Mouse (Mus musculus) liver, embryonic 11.5 days (tissue): ENCODE results near the gene Hephl1. TPM values are rescaled to one million over a fixed set of nuclear protein-coding genes. Genes with fewer than 3 reads are reported as not detected.

Experiments used
- ATAC-seq: fragments of 200-750 bp; cut with Nextera tagmentation; replicated peaks from 2 replicates; pipeline ENCODE4 v1.8.0; 2017; ENCODE audit warnings: moderate number of reproducible peaks, mild to moderate bottlenecking, moderate TSS enrichment, moderate library complexity; ENCODE audit not compliant: low FRiP score
- DNase-seq: peaks from one replicate; pipeline ENCODE4 v3.0.0-alpha.2; 2017; ENCODE audit warnings: low spot score
- H3K27ac ChIP-seq: fragments of 300-500 bp; sonication (generic); 2 replicates; pipeline ENCODE4 v1.5.1; 2014; ENCODE audit warnings: mild to moderate bottlenecking, low read depth, low read length, control low read depth
- H3K27me3 ChIP-seq: fragments of 300-500 bp; sonication (generic); replicated peaks from 2 replicates; pipeline ENCODE4 v1.6.1; 2014; ENCODE audit warnings: low read length, mixed read lengths; ENCODE audit not compliant: control insufficient read depth, insufficient read depth
- H3K36me3 ChIP-seq: fragments of 300-500 bp; sonication (generic); 2 replicates; pipeline ENCODE4 v1.6.1; 2014; ENCODE audit warnings: mild to moderate bottlenecking, low read length, moderate library complexity, mixed read lengths; ENCODE audit not compliant: control insufficient read depth, insufficient read depth
- H3K4me1 ChIP-seq: fragments of 300-500 bp; sonication (generic); replicated peaks from 2 replicates; pipeline ENCODE4 v1.6.1; 2014; ENCODE audit warnings: low read length, mixed read lengths; ENCODE audit not compliant: control insufficient read depth, insufficient read depth
- H3K4me2 ChIP-seq: fragments of 300-500 bp; sonication (generic); 2 replicates; pipeline ENCODE4 v1.6.1; 2014; ENCODE audit warnings: mild to moderate bottlenecking, control low read depth, moderate library complexity
- H3K4me3 ChIP-seq: fragments of 300-500 bp; sonication (generic); 2 replicates; pipeline ENCODE4 v1.5.1; 2014; ENCODE audit warnings: low read depth, low read length, control low read depth
- H3K9ac ChIP-seq: fragments of 300-500 bp; sonication (generic); 2 replicates; pipeline ENCODE4 v1.6.1; 2014; ENCODE audit warnings: low read depth, low read length, control low read depth
- H3K9me3 ChIP-seq: fragments of 300-500 bp; sonication (generic); 2 replicates; pipeline ENCODE4 v1.6.1; 2016; ENCODE audit warnings: low read length, inconsistent platforms, mixed read lengths; ENCODE audit not compliant: control insufficient read depth
- WGBS: fragments of 180-500 bp; shearing (Covaris S2); extraction: QIAGEN DNeasy Blood & Tissue Kit; methylation state at CpG from one replicate; pipeline ENCODE4 v1.1.7; 2014; 5-methylcytosine and 5-hydroxymethylcytosine counted together
- polyA plus RNA-seq: library from polyadenylated mRNA; unstranded; fragments of >200 nt; fragmentation: Nextera tagmentation; extraction: Ambion mirVana; gene quantifications from 2 replicates; pipeline ENCODE4 v1.2.1, GENCODE M21; 2014

Gene Hephl1
- polyA plus RNA-seq, 1 experiment from 2014 or later, result not detected

DNA sequence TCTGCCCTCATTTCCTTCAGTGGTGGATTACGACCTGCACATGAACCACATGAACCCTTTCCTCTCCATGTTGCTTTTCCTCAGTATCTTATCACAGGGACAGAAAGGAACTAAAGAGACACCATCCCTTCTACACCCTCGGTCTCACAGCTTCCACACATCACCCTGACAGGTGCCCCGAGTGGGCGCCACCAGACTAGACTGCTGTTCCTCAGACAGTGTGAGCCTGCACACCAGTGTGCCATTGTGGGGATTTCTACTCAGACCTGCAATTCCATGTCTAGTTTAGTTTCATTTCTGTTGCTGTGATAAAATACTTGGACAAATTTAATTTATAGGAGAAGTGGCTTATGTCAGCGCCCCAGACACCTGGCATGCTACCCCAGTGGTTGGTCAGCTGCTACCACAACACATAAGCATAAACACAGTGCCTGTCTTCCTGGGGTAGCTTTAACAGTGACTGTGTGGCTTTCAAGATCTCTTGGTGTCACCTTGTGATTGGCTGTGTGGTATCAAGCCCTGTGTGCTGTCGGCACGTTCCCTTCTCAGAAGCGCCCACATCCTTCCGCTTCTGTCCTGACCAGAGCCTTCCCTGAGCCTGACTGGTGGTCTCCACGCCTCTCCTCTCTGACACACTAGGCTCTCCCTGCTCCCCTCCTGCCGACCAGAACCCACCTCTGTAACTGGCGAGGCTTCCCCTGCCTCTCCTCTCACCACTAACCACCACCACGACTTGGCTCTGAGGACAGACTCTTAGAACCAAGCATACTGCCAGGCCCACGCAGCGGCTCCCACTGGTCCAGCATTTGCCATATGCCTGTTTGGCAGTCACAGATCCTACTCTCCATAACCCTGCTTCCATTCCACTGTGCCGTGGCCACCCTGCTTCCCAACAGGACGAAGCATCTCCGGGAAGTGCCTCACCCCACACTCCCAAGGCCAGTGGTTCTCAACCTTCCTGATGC lies 93.8 kb downstream of the Hephl1 start:
- Histone ChIP-seq H3K36me3 (no peaks in the 10 kb centered on the region), H3K27me3 (no peaks in the 10 kb centered on the region), H3K4me2 (peak overlapping the region; percentile 22; the same call in 1 of the 2 replicates), H3K27ac (no peak overlapping the region; the same call in 1 of the 2 replicates), H3K4me3 (no peak overlapping the region), H3K4me1 (no peaks in the 10 kb centered on the region), H3K9me3 (no peaks in the 10 kb centered on the region), H3K9ac (peak overlapping the region; percentile 8)
- DNase-seq (no peak), ATAC-seq (peak; percentile 59)
- 57% methylated on average over 18 of the region's 18 CpGs for WGBS

DNA sequence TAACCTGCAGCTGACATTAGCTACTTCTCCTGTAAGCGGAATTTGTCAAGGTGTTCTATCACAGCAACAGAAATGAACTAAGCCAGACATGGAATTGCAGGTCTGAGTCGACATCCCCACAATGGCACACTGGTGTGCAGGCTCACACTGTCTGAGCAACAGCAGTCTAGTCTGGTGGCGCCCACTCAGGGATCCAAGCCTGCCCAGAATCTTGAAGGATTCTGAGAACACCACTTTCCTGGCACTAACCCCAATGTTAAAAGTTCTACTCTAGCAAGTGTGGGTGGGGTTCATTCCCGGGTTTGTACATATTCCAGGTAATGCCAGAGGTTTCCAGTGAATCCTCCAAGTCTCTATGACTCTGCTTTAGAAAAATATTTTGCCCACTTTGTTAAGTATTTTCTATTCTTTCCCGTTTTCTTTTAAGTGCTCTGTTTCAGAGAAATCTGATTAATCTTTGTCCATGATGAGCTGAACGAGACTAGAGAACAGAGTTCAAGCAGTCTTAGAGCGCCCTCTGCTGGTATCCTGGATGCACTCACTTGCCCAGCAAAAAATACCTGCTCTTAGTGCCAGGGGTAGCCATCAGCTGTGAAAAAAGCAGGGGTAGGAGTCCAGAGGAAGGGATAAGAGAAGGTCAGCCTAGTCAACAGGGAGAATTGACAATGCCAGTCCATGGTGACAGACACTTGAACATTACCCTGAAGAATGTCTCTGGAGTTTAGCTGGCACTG lies 96.5 kb downstream of the Hephl1 start:
- no peak overlapping the region for H3K9ac ChIP-seq
- H3K4me3 ChIP-seq, result no peak overlapping the region
- H3K27me3 ChIP-seq, result no peaks in the 10 kb centered on the region
- H3K27ac ChIP-seq, result no peak overlapping the region
- 53% methylated on average over 7 of the region's 7 CpGs for WGBS
- no peaks in the 10 kb centered on the region for H3K4me1 ChIP-seq
- no peak for DNase-seq
- no peaks in the 10 kb centered on the region for H3K9me3 ChIP-seq
- no peaks in the 10 kb centered on the region for H3K36me3 ChIP-seq
- ATAC-seq, result no peak
- no peak overlapping the region for H3K4me2 ChIP-seq

DNA sequence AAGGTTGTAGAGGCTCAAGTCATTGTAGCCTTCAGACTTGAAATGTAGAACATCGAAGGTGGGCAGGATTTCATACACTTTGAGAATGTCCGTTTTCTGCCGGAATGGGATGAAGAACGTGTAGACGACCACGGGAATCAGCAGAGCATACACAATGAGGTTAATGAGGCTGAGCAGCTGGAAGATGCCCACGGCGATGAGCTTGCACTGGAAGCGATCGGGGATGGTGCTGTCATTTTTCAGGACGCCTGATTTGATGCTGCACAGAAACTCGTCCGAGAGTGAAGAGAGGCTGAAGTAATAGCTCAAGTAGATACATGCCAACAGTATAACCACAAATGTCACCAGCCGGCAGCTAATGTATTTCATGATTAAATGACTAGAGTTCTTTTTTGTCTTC lies 104.3 kb downstream of the Hephl1 start:
- WGBS, result 89% methylated on average over 14 of the region's 14 CpGs
- H3K4me2 ChIP-seq, result no peak overlapping the region
- no peak overlapping the region for H3K27ac ChIP-seq
- DNase-seq (no peak), ATAC-seq (no peak)
- peaks cover 6% of the 10 kb centered on the region; the same call in 1 of the 2 replicates for H3K36me3 ChIP-seq
- H3K9me3 ChIP-seq, result no peaks in the 10 kb centered on the region
- no peaks in the 10 kb centered on the region for H3K4me1 ChIP-seq
- H3K9ac ChIP-seq, result no peak overlapping the region
- H3K4me3 ChIP-seq, result no peak overlapping the region
- H3K27me3 ChIP-seq, result no peaks in the 10 kb centered on the region

DNA sequence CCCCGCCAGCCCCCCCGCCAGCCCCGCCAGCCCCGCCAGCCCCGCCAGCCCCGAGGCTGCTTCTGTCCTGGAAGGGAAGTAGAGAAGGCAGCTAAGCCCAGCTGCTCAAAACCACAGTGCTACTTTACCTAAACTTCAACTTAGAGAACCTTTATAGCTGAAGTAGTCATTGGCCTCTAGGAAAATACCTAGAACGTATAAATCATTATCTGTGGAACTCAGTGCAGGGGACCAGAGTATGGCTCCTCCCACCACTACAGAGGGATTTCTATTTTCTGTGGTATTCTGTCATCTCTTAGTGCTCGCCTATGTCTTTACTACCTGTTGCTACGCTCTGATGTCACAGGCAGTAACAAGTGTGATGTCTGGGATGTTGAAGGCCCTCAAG lies 107.6 kb downstream of the Hephl1 start:
- no peaks in the 10 kb centered on the region for H3K4me1 ChIP-seq
- WGBS, result 60% methylated on average over 9 of the region's 9 CpGs
- H3K9me3 ChIP-seq, result no peaks in the 10 kb centered on the region
- no peak overlapping the region for H3K27ac ChIP-seq
- no peak overlapping the region for H3K4me2 ChIP-seq
- no peaks in the 10 kb centered on the region for H3K27me3 ChIP-seq
- no peak for DNase-seq
- no peak overlapping the region for H3K4me3 ChIP-seq
- peaks cover 6% of the 10 kb centered on the region; the same call in 1 of the 2 replicates for H3K36me3 ChIP-seq
- no peak for ATAC-seq
- H3K9ac ChIP-seq, result no peak overlapping the region

DNA sequence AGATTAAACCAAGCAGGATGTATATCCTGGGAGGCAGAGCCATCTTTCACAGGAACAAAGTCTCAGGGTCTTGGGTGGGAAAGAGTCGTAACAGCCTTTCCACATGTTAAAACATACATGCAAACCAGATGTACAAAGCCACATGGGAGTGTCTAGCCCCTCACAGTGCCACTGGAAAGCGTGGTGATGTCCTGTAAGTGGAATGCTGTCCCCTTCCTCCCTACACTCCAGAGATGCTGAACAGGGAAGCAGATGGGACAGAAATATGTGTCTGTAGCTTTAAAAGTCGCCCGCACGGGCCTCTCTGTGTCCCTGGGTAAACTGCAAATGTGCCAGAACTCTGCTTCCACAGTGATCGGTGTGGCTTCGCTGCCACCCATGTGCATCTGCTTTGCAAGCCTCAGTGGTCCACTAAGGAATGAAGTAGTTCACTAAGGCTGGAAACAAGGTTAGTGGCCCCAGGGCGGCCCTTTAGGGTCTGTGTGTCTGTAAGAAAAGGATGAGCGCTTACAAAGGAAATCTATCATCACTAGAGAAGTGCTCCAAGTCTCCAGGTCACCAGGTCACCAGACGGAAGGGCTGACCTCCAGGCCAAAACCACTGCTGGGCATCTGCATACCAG lies 108.1 kb downstream of the Hephl1 start:
- no peak for ATAC-seq
- Histone ChIP-seq H3K4me3 (no peak overlapping the region), H3K27ac (no peak overlapping the region), H3K9ac (no peak overlapping the region), H3K9me3 (no peaks in the 10 kb centered on the region), H3K27me3 (no peaks in the 10 kb centered on the region), H3K4me1 (no peaks in the 10 kb centered on the region), H3K36me3 (peaks cover 6% of the 10 kb centered on the region; the same call in 1 of the 2 replicates), H3K4me2 (no peak overlapping the region)
- WGBS, result 74% methylated on average over 10 of the region's 10 CpGs
- DNase-seq, result no peak

DNA sequence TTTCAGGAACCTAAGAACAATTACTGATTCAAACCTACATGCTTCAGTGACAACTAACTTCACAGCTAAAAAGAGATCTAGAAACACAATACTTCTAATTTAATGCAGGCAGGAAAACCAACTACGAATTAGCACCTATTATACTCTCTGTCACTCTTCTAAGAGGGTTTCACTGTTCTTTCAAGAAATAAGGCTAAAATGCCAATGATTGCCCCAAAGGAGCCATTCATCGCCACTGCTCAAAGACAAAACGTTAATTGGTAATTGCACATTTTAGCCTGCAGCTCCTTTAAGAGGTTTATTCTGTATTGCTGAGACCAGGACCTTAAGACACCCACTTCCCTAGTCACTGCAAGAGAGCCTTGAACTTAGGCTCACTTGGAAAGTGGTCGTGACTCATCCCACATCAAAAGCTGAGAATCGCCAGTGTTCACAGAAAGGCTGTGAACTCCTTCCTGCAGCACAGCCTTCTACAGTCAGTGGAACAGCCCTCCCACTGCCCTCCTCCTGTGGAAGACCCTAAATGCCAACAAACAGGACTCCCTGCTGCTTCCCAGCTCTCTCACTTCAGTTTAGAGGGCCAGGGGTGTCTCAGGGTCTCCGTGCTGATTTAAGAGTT lies 108.8 kb downstream of the Hephl1 start:
- DNase-seq (no peak), ATAC-seq (no peak)
- no peaks in the 10 kb centered on the region for H3K27me3 ChIP-seq
- 64% methylated on average over 6 of the region's 6 CpGs for WGBS
- peaks cover 6% of the 10 kb centered on the region; the same call in 1 of the 2 replicates for H3K36me3 ChIP-seq
- no peaks in the 10 kb centered on the region for H3K9me3 ChIP-seq
- H3K4me3 ChIP-seq, result no peak overlapping the region
- H3K4me1 ChIP-seq, result no peaks in the 10 kb centered on the region
- H3K27ac ChIP-seq, result no peak overlapping the region
- no peak overlapping the region for H3K9ac ChIP-seq
- no peak overlapping the region for H3K4me2 ChIP-seq

Other genes starting within 250 kb of the Hephl1 start
- gene Izumo1r, start 208.2 kb downstream of the Hephl1 start, polyA plus RNA-seq, result not detected in 2 replicates
- gene Panx1, start 66.6 kb downstream of the Hephl1 start, polyA plus RNA-seq, result 24.0 and 24.8 TPM in 2 replicates
- 0.84 and 1.4 TPM in 2 replicates for gene Vstm5, start 126.9 kb upstream of the Hephl1 start, polyA plus RNA-seq
- gene Med17, start 167.8 kb upstream of the Hephl1 start, polyA plus RNA-seq, result 41.9 and 47.3 TPM in 2 replicates
- gene Taf1d, start 194.1 kb upstream of the Hephl1 start, polyA plus RNA-seq, result 95.1 and 110 TPM in 2 replicates
- 4.2 and 4.5 TPM in 2 replicates for gene 4931406C07Rik, start 194.3 kb upstream of the Hephl1 start, polyA plus RNA-seq
- gene Cep295, start 245.7 kb upstream of the Hephl1 start, polyA plus RNA-seq, result 23.5 and 24.5 TPM in 2 replicates